Comparison of ENCODE assay signal across 8 mouse cellular contexts in the genomic region with DNA sequence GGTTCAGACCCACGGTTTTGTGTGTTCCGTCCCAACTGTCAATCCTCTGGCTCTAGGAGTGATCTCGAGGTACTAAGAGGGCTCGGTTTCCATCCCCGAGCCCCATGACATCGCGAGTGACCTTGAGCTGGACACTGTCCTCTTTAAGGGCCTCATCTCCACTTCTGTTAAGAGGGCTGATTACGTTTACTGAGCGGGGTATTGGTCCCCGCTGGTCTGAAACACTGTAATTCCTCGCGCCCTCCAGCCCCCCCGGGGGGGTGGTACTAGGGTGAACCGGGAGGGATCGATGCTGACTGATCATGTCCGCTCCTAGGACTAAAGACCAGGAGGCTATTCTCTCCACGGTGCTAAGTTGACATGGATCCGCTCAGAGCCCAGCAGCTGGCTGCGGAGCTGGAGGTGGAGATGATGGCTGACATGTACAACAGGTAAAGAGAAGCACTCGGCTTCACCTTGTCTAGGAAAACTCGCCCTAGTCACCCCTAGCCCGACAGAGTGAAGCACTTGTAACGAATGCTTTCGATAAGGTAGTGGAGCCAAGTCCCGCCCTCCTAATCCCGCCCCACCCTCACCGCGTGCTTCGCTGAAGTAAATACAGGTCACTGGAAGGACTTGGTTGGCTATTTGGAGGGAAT. TPM values are rescaled to one million over a fixed set of nuclear protein-coding genes. Genes with fewer than 3 reads are reported as not detected.
A peak's percentile ranks its signal among the peaks of the same experiment; 100 is the strongest.
DNase-seq lines count a peak whose midpoint lies in the region; ATAC-seq and TF ChIP-seq lines count a peak whose summit lies in the region.

No protein-coding gene starts in this region.

- peak overlapping the region; percentile 66 for H3K27ac ChIP-seq in left cerebral cortex, adult 2 months
- peak overlapping the region; percentile 57 for H3K27ac ChIP-seq in intestine, embryonic 15.5 days

- H3K9ac ChIP-seq in intestine, embryonic 15.5 days: peak overlapping the region; percentile 60

- intact Hi-C loops in left cerebral cortex, adult 2 months (cut with DNase I): no loop called here
- intact Hi-C loops in left cerebral cortex, postnatal 10 days (cut with DNase I): no loop called here

- peak overlapping the region; percentile 93 for H3K4me2 ChIP-seq in intestine, embryonic 15.5 days (replicated peaks)

- H3K36me3 ChIP-seq in erythroblast, embryonic 14.5 days (ENCODE audit: control insufficient read depth): peaks cover 40% of the 10 kb centered on the region
- peaks cover 5% of the 10 kb centered on the region; the same call in 1 of the 2 replicates for H3K36me3 ChIP-seq in intestine, embryonic 15.5 days

- peaks cover 4% of the 10 kb centered on the region for H3K9me3 ChIP-seq in erythroblast, embryonic 14.5 days (ENCODE audit: control insufficient read depth, low read length)
- no peaks in the 10 kb centered on the region for H3K9me3 ChIP-seq in intestine, embryonic 15.5 days

- H3K27me3 ChIP-seq in erythroblast, embryonic 14.5 days (ENCODE audit: control insufficient read depth): peaks cover 30% of the 10 kb centered on the region
- no peaks in the 10 kb centered on the region for H3K27me3 ChIP-seq in intestine, embryonic 15.5 days (replicated peaks)

- DNase-seq in left cerebral cortex, adult 2 months (ENCODE audit: extremely low spot score in 1 of 2, low spot score in 2 of 2): no peak
- DNase-seq in left cerebral cortex, postnatal 10 days (ENCODE audit: extremely low spot score in 1 of 2, low spot score in 2 of 2): no peak
- peak; percentile 58 for DNase-seq in adrenal gland, postnatal 10 days
- peak; percentile 21 for DNase-seq in lung, postnatal 36 days
- DNase-seq in yolk sac, embryonic 10.5 days (ENCODE audit: low spot score): peak; percentile 59
- DNase-seq in layer of hippocampus, adult 18-20 months (ENCODE audit: low spot score in 2 of 2): no peak

- no peak for TF ChIP-seq CTCF in left cerebral cortex, adult 2 months (IDR thresholded peaks at IDR 0.05)

- under 1% methylated on average over 29 of the region's 29 CpGs for WGBS in intestine, embryonic 15.5 days

- peak overlapping the region; percentile 62 for H3K4me3 ChIP-seq in left cerebral cortex, adult 2 months
- H3K4me3 ChIP-seq in erythroblast, embryonic 14.5 days (replicated peaks): peak overlapping the region; percentile 88
- H3K4me3 ChIP-seq in intestine, embryonic 15.5 days (replicated peaks): peak overlapping the region; percentile 76

- peak; percentile 71 for ATAC-seq in intestine, embryonic 15.5 days

- H3K4me1 ChIP-seq in erythroblast, embryonic 14.5 days (ENCODE audit: control insufficient read depth): peaks cover 78% of the 10 kb centered on the region
- H3K4me1 ChIP-seq in intestine, embryonic 15.5 days (replicated peaks): peaks cover 9% of the 10 kb centered on the region; the same call in 1 of the 2 replicates

RNA-seq across cellular contexts. Expression of gene Timm10, which starts 0.6 kb away (rescaled TPM):
- 10 to 100 TPM; 49.1 to 51.3 TPM for total RNA-seq in left cerebral cortex, adult 2 months (2021)
- 10 to 100 TPM; 62.8 to 66.7 TPM for total RNA-seq in left cerebral cortex, postnatal 10 days (2021)
- 10 to 100 TPM; 66.0 to 69.7 TPM for total RNA-seq in adrenal gland, postnatal 10 days (2021)
- 0.90 and 0.99 TPM in 2 replicates for polyA plus RNA-seq in erythroblast, embryonic 14.5 days (2012)
- 56.1 and 67.2 TPM in 2 replicates for polyA plus RNA-seq in intestine, embryonic 15.5 days (2015; fragmentation: Nextera tagmentation; extraction: Ambion mirVana)
- total RNA-seq in layer of hippocampus, adult 18-20 months (2021): 10 to 100 TPM; 52.0 to 57.7 TPM

RNA-seq across cellular contexts. Expression of gene Smtnl1, which starts 5.0 kb away (rescaled TPM):
- not detected for total RNA-seq in left cerebral cortex, adult 2 months (2021)
- total RNA-seq in left cerebral cortex, postnatal 10 days (2021): not detected
- total RNA-seq in adrenal gland, postnatal 10 days (2021): 10 to 100 TPM in 1 of 2 experiments, 1 to 10 TPM in 1; 3.8 to 21.0 TPM
- polyA plus RNA-seq in erythroblast, embryonic 14.5 days (2012): 0.08 and 0.09 TPM in 2 replicates
- 0.08 and 0.13 TPM in 2 replicates for polyA plus RNA-seq in intestine, embryonic 15.5 days (2015; fragmentation: Nextera tagmentation; extraction: Ambion mirVana)
- not detected for total RNA-seq in layer of hippocampus, adult 18-20 months (2021)

RNA-seq across cellular contexts. Expression of gene Slc43a1, which starts 11.2 kb away (rescaled TPM):
- under 1 TPM; 0.27 to 0.30 TPM for total RNA-seq in left cerebral cortex, adult 2 months (2021)
- total RNA-seq in left cerebral cortex, postnatal 10 days (2021): under 1 TPM; 0.34 to 0.43 TPM
- total RNA-seq in adrenal gland, postnatal 10 days (2021): 1 to 10 TPM; 7.9 to 8.0 TPM
- 20.3 and 29.2 TPM in 2 replicates for polyA plus RNA-seq in erythroblast, embryonic 14.5 days (2012)
- 15.0 and 16.3 TPM in 2 replicates for polyA plus RNA-seq in intestine, embryonic 15.5 days (2015; fragmentation: Nextera tagmentation; extraction: Ambion mirVana)
- under 1 TPM; 0.15 to 0.27 TPM for total RNA-seq in layer of hippocampus, adult 18-20 months (2021)

RNA-seq across cellular contexts. Expression of gene Ube2l6, which starts 28.8 kb away (rescaled TPM):
- total RNA-seq in left cerebral cortex, adult 2 months (2021): 1 to 10 TPM; 6.4 to 6.7 TPM
- total RNA-seq in left cerebral cortex, postnatal 10 days (2021): 1 to 10 TPM; 6.5 to 6.8 TPM
- 10 to 100 TPM; 29.5 to 31.3 TPM for total RNA-seq in adrenal gland, postnatal 10 days (2021)
- polyA plus RNA-seq in erythroblast, embryonic 14.5 days (2012): 9.9 and 22.9 TPM in 2 replicates
- 46.5 TPM in 2 replicates for polyA plus RNA-seq in intestine, embryonic 15.5 days (2015; fragmentation: Nextera tagmentation; extraction: Ambion mirVana)
- total RNA-seq in layer of hippocampus, adult 18-20 months (2021): 1 to 10 TPM; 4.8 to 5.9 TPM

RNA-seq across cellular contexts. Expression of gene Serping1, which starts 52.2 kb away (rescaled TPM):
- total RNA-seq in left cerebral cortex, adult 2 months (2021): 1 to 10 TPM; 5.3 to 8.4 TPM
- 1 to 10 TPM; 4.7 to 6.9 TPM for total RNA-seq in left cerebral cortex, postnatal 10 days (2021)
- total RNA-seq in adrenal gland, postnatal 10 days (2021): 100 to 1,000 TPM in 1 of 2 experiments, 10 to 100 TPM in 1; 79.2 to 110 TPM
- polyA plus RNA-seq in erythroblast, embryonic 14.5 days (2012): not detected in 2 replicates
- 59.7 and 60.5 TPM in 2 replicates for polyA plus RNA-seq in intestine, embryonic 15.5 days (2015; fragmentation: Nextera tagmentation; extraction: Ambion mirVana)
- total RNA-seq in layer of hippocampus, adult 18-20 months (2021): 1 to 10 TPM; 5.9 to 7.5 TPM

Comparison
In these comparisons a context has a peak if more than half of its experiments do, and no peak if none do; other contexts are left out.
1. DNase-seq: peak in adrenal gland, postnatal 10 days (single experiment), lung, postnatal 36 days (single experiment) and yolk sac, embryonic 10.5 days (single experiment); none in left cerebral cortex, adult 2 months (0 of 2), left cerebral cortex, postnatal 10 days (0 of 2) and layer of hippocampus, adult 18-20 months (0 of 2).
2. RNA of gene Smtnl1, which starts 5.0 kb away (total RNA-seq): 3.8 to 21.0 TPM in adrenal gland, postnatal 10 days; not detected in layer of hippocampus, adult 18-20 months, not detected in left cerebral cortex, adult 2 months and not detected in left cerebral cortex, postnatal 10 days; every median in the first group is over 4 times any median in the second.
3. RNA of gene Slc43a1, which starts 11.2 kb away (total RNA-seq): 7.9 to 8.0 TPM in adrenal gland, postnatal 10 days; 0.34 to 0.43 TPM in left cerebral cortex, postnatal 10 days, 0.27 to 0.30 TPM in left cerebral cortex, adult 2 months and 0.15 to 0.27 TPM in layer of hippocampus, adult 18-20 months; every median in the first group is over 4 times any median in the second.
4. Peak in every context shown above with its lines, with median percentiles within 50 percentile points of each other: H3K4me3 ChIP-seq.